Mouse (Mus musculus) midbrain, embryonic 12.5 days (tissue): ENCODE results near the gene Crispld2. TPM values are rescaled to one million over a fixed set of nuclear protein-coding genes. Genes with fewer than 3 reads are reported as not detected.

Experiments
- ATAC-seq: fragments of 200-750 bp; cut with Nextera tagmentation; 2 replicates; pipeline ENCODE4 v1.8.0; 2017; ENCODE audit warnings: low read depth, moderate TSS enrichment, moderate library complexity; ENCODE audit not compliant: low FRiP score
- H3K27ac ChIP-seq: fragments of 300-500 bp; sonication (generic); replicated peaks from 2 replicates; pipeline ENCODE4 v1.5.1; 2016; ENCODE audit warnings: mild to moderate bottlenecking
- H3K27me3 ChIP-seq: fragments of 300-500 bp; sonication (generic); 2 replicates; pipeline ENCODE4 v1.6.1; 2016; ENCODE audit warnings: mild to moderate bottlenecking
- H3K36me3 ChIP-seq: fragments of 300-500 bp; sonication (generic); 2 replicates; pipeline ENCODE4 v1.6.1; 2016
- H3K4me1 ChIP-seq: fragments of 300-500 bp; sonication (generic); 2 replicates; pipeline ENCODE4 v1.6.1; 2016
- H3K4me2 ChIP-seq: fragments of 300-500 bp; sonication (generic); replicated peaks from 2 replicates; pipeline ENCODE4 v1.6.1; 2016; ENCODE audit warnings: mild to moderate bottlenecking, moderate library complexity
- H3K4me3 ChIP-seq: fragments of 300-500 bp; sonication (generic); 2 replicates; pipeline ENCODE4 v1.5.1; 2016; ENCODE audit warnings: mild to moderate bottlenecking
- H3K9ac ChIP-seq: fragments of 300-500 bp; sonication (generic); replicated peaks from 2 replicates; pipeline ENCODE4 v1.6.1; 2016; ENCODE audit warnings: mild to moderate bottlenecking, moderate library complexity
- H3K9me3 ChIP-seq: fragments of 300-500 bp; sonication (generic); 2 replicates; pipeline ENCODE4 v1.6.1; 2016; ENCODE audit warnings: mild to moderate bottlenecking
- WGBS: fragments of 180-500 bp; shearing (Covaris S2); methylation state at CpG from one replicate; pipeline ENCODE4 v1.1.7; 2016; 5-methylcytosine and 5-hydroxymethylcytosine counted together
- polyA plus RNA-seq: library from polyadenylated mRNA; unstranded; fragments of >200 nt; fragmentation: Nextera tagmentation; extraction: Ambion mirVana; gene quantifications from 2 replicates; pipeline ENCODE4 v1.2.1, GENCODE M21; 2016

Gene Crispld2
- polyA plus RNA-seq, 1 experiment from 2014 or later = 5.7 TPM

- Histone ChIP-seq H3K27ac (no peak overlapping the region), H3K36me3 (no peaks in the 10 kb centered on the region), H3K9ac (no peak overlapping the region), H3K9me3 (no peaks in the 10 kb centered on the region), H3K4me3 (no peak overlapping the region), H3K4me2 (no peak overlapping the region), H3K4me1 (peaks cover 13% of the 10 kb centered on the region; the same call in 1 of the 2 replicates), H3K27me3 (peaks cover 5% of the 10 kb centered on the region; the same call in 1 of the 2 replicates)
- no peak for ATAC-seq
- WGBS = 93% methylated on average over 13 of the region's 13 CpGs
Measured at GRCm38 (mm10) chr8:120017349-120017748, 25.1 kb downstream of the Crispld2 start.

DNA sequence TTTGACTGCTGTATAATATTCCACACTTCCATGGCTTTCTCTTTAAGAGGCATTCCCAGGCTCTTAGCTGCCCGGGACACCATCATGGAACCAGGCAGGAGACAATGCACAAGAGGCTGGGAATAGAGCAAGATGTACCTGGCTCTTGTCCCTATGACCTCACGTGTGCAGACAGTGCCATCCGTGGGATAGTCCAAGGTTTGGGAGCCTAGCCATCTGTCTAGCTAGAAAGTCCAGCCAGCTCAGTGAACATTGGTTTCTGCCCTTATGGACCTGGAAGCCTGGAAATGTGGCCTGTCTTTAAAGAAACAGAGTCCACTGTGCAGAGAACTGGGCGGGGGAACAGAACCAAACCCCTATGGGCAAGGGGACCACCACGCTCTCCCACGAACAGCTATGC is 25.5 kb downstream of the Crispld2 start:
- Histone ChIP-seq H3K4me1 (peaks cover 13% of the 10 kb centered on the region; the same call in 1 of the 2 replicates), H3K9ac (no peak overlapping the region), H3K4me2 (no peak overlapping the region), H3K27me3 (peaks cover 3% of the 10 kb centered on the region; the same call in 1 of the 2 replicates), H3K4me3 (no peak overlapping the region), H3K9me3 (no peaks in the 10 kb centered on the region), H3K36me3 (no peaks in the 10 kb centered on the region), H3K27ac (no peak overlapping the region)
- WGBS = 95% methylated on average over 6 of the region's 6 CpGs
- no peak for ATAC-seq

GRCm38 (mm10) chr8:120018379-120018778 is 26.1 kb downstream of the Crispld2 start:
- Histone ChIP-seq H3K9ac (no peak overlapping the region), H3K27ac (no peak overlapping the region), H3K27me3 (peaks cover 3% of the 10 kb centered on the region; the same call in 1 of the 2 replicates), H3K4me3 (no peak overlapping the region), H3K36me3 (no peaks in the 10 kb centered on the region), H3K4me1 (peaks cover 8% of the 10 kb centered on the region; the same call in 1 of the 2 replicates), H3K4me2 (no peak overlapping the region), H3K9me3 (no peaks in the 10 kb centered on the region)
- ATAC-seq = no peak
- 51% methylated on average over 6 of the region's 6 CpGs for WGBS

- no peak for ATAC-seq
- Histone ChIP-seq H3K27ac (no peak overlapping the region), H3K36me3 (no peaks in the 10 kb centered on the region), H3K4me3 (no peak overlapping the region), H3K27me3 (0 out of 2 replicates have a peak, but pooled peaks cover 3% of the 10 kb centered on the region), H3K4me1 (peaks cover 7% of the 10 kb centered on the region; the same call in 1 of the 2 replicates), H3K9ac (no peak overlapping the region), H3K4me2 (no peak overlapping the region), H3K9me3 (no peaks in the 10 kb centered on the region)
- 85% methylated on average over 5 of the region's 5 CpGs for WGBS
Measured at GRCm38 (mm10) chr8:120019297-120019696, 27.1 kb downstream of the Crispld2 start.

DNA sequence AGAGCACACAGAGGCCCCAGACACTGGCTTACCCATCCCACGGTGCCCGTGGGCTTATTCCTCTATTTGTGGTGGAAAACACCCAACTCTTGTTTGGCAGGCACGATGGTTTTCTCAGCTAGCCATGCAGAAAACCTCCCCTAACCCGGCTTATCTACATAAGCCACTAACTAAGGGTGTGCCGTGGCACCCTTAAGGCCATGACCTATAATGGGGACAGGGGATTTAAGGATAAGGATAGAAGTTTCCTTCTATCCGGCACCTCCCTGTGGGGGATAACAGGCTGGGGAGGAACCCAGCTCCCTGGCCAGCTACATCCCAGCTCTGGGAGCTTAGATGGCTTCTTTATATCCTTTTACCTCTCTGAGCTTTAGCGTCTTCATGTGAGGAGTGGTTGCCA is 28.1 kb downstream of the Crispld2 start:
- Histone ChIP-seq H3K9ac (no peak overlapping the region), H3K27ac (no peak overlapping the region), H3K4me2 (no peak overlapping the region), H3K36me3 (no peaks in the 10 kb centered on the region), H3K4me1 (peaks cover 7% of the 10 kb centered on the region; the same call in 1 of the 2 replicates), H3K9me3 (no peaks in the 10 kb centered on the region), H3K4me3 (no peak overlapping the region), H3K27me3 (0 out of 2 replicates have a peak, but pooled peaks cover 3% of the 10 kb centered on the region)
- 64% methylated on average over 7 of the region's 7 CpGs for WGBS
- no peak for ATAC-seq

DNA sequence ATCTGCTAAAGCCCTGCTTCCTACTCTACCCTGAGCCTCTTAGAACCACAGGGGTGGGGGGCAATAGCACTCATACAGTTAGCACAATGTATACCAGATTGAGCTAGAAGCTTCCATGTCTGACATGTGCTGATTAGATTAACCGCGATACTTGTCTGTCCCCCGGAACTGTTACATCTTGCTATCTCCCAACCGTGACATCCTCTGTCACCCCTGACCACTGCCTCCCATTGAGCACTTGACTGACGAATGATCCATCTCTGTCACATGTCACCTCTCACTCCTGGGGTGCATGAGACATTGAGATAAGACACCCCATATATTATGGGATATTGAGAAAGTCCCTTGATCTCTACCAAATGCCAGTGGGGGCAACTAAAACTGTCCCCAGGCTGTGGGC is 34.0 kb downstream of the Crispld2 start:
- Histone ChIP-seq H3K36me3 (no peaks in the 10 kb centered on the region), H3K27ac (no peak overlapping the region), H3K4me1 (no peaks in the 10 kb centered on the region), H3K27me3 (no peaks in the 10 kb centered on the region), H3K4me3 (no peak overlapping the region), H3K9ac (no peak overlapping the region), H3K4me2 (no peak overlapping the region), H3K9me3 (no peaks in the 10 kb centered on the region)
- no peak for ATAC-seq
- 90% methylated on average over 5 of the region's 5 CpGs for whole genome bisulfite sequencing

DNA sequence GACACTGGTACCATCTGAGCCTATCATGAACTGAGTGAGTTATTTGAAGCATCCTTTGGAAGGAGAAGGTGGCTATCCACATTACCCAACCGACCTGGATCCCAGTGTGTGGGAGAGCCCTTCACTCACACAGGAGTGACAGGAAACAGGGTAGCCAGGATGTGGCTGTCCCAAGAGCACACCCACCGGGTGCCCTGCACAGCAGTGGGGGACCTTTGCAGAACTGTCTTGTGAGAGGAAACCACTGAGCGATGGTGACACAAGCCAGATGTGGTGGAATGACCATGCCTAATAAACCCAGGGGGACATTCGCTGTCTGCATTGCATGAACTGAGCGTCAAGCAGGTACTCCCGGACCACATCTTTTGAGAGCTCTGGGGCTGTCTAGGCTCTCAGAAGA is 34.8 kb downstream of the Crispld2 start:
- Histone ChIP-seq H3K4me1 (no peaks in the 10 kb centered on the region), H3K9me3 (no peaks in the 10 kb centered on the region), H3K4me3 (no peak overlapping the region), H3K36me3 (no peaks in the 10 kb centered on the region), H3K9ac (no peak overlapping the region), H3K27ac (no peak overlapping the region), H3K27me3 (no peaks in the 10 kb centered on the region), H3K4me2 (no peak overlapping the region)
- no peak for ATAC-seq
- 87% methylated on average over 6 of the region's 6 CpGs for WGBS

GRCm38 (mm10) chr8:120030447-120030846 is 38.2 kb downstream of the Crispld2 start:
- 77% methylated on average over 5 of the region's 5 CpGs for WGBS
- H3K4me2 ChIP-seq = no peak overlapping the region
- H3K4me1 ChIP-seq = peaks cover 7% of the 10 kb centered on the region; the same call in 1 of the 2 replicates
- H3K9ac ChIP-seq = no peak overlapping the region
- no peak overlapping the region for H3K4me3 ChIP-seq
- H3K36me3 ChIP-seq = no peaks in the 10 kb centered on the region
- no peak overlapping the region for H3K27ac ChIP-seq
- no peaks in the 10 kb centered on the region for H3K9me3 ChIP-seq
- no peaks in the 10 kb centered on the region for H3K27me3 ChIP-seq
- no peak for ATAC-seq

DNA sequence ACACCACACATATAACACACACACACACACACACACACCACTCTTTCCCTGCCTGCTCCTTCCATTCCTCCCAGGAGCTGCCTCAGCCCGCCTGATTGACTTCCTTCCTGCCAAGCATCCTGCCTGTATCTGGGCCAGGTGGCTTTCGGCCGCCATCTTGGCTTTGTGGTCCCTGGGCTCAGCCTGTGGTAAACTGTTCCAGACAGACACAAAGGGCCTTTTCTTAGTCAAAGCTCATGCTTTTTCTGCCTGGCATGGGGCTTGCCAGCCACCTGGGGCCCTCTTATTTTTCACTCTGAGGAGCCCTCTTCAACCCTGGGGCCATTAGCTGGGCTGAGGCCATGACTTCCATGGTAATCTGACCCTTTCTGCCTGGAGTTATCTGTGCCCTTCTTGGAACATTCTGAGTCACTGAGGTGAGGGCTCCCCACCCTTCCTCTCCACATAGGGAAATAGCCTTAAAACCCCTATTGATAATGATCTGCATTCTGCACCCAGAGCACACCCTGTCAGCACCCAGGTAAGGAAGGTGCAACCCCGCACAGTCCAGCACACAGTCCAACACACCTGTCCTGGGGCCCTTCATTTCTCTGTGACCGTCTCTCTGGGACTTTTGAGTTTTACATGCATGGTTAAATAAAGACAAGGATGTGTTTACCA is 40.4 kb downstream of the Crispld2 start:
- no peak overlapping the region for H3K27ac ChIP-seq
- peaks cover 12% of the 10 kb centered on the region; the same call in 1 of the 2 replicates for H3K4me1 ChIP-seq
- no peaks in the 10 kb centered on the region for H3K36me3 ChIP-seq
- H3K4me2 ChIP-seq = no peak overlapping the region
- no peaks in the 10 kb centered on the region for H3K27me3 ChIP-seq
- 93% methylated on average over 5 of the region's 5 CpGs for WGBS
- no peak for ATAC-seq
- H3K9me3 ChIP-seq = no peaks in the 10 kb centered on the region
- H3K4me3 ChIP-seq = no peak overlapping the region
- H3K9ac ChIP-seq = no peak overlapping the region

DNA sequence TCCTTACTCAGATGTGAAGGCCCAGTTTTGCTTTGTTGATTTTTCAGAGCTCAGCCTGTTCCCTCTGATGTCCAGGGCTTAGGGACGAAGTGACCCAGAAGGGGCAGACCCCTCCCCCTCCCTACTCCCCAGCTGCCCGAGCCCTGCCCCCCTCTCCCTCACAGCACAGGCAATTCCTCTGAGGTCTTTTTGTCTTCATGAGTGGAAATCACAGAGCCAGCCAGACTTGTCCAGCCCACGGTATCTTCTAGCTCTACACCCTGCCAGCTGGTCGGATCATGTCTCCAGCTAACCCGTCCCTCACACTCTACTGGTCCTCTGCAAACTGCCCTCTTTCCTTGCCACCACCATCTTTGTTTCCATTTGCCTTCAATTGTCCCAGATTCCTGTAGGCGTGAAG is 42.2 kb downstream of the Crispld2 start:
- Histone ChIP-seq H3K9ac (no peak overlapping the region), H3K4me3 (no peak overlapping the region), H3K4me1 (peaks cover 12% of the 10 kb centered on the region; the same call in 1 of the 2 replicates), H3K9me3 (no peaks in the 10 kb centered on the region), H3K36me3 (no peaks in the 10 kb centered on the region), H3K4me2 (no peak overlapping the region), H3K27me3 (no peaks in the 10 kb centered on the region), H3K27ac (peak overlapping the region; percentile 39; the same call in 1 of the 2 replicates)
- ATAC-seq = no peak
- 27% methylated on average over 6 of the region's 6 CpGs for WGBS

DNA sequence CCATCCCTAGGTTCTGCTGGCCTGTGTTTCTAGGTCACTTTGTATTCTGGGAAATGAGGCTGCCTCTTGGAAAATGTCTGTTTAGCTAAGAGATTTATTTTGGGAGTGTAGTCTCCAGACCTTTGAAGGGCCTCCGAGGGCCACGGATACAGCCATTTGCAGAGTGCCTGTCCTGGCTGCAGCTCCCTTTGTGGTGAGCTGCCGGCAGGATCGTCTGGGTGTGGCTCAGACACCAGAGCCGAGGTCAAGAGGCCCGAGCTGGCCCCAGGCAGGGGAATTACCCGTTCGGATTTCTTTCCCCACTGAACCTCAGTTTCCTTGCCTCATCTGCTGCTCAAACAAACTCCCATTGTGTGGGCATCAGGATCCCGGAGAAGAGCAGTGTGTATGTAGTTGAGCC is 43.9 kb downstream of the Crispld2 start:
- ATAC-seq = no peak

DNA sequence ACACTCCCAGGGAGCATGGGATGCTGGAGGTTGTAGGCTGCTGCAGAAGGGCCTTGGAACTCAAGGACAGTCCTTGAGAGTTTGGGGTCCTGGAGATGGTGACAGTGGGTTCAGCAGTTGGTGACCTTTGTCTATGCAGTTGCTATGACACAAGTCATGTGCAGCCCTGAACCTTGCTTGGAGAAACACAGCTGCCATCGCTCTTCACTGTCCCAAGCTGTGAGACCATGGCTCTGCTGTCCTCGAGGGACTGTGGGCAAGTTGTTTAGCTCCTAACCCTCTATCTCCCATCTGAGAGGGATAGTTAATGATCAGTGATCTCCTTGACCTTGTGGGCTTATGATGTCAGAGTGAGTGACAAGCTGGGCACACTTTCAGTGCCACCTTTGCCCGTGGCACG is 44.3 kb downstream of the Crispld2 start:
- Histone ChIP-seq H3K9ac (no peak overlapping the region), H3K4me3 (no peak overlapping the region), H3K9me3 (no peaks in the 10 kb centered on the region), H3K36me3 (no peaks in the 10 kb centered on the region), H3K27ac (no peak overlapping the region), H3K4me2 (no peak overlapping the region), H3K27me3 (no peaks in the 10 kb centered on the region), H3K4me1 (peaks cover 12% of the 10 kb centered on the region; the same call in 1 of the 2 replicates)
- 83% methylated on average over 4 of the region's 4 CpGs for WGBS
- ATAC-seq = no peak

More for the DNA sequence above, 43.9 kb downstream of the Crispld2 start:
- H3K4me1 ChIP-seq = peaks cover 12% of the 10 kb centered on the region; the same call in 1 of the 2 replicates
- no peaks in the 10 kb centered on the region for H3K9me3 ChIP-seq
- H3K9ac ChIP-seq = no peak overlapping the region
- no peaks in the 10 kb centered on the region for H3K36me3 ChIP-seq
- no peak overlapping the region for H3K4me3 ChIP-seq
- H3K4me2 ChIP-seq = no peak overlapping the region
- 14% methylated on average over 9 of the region's 9 CpGs for WGBS
- no peak overlapping the region for H3K27ac ChIP-seq
- no peaks in the 10 kb centered on the region for H3K27me3 ChIP-seq
